Comparison of ENCODE assay signal across 9 mouse cellular contexts in the genomic region with DNA sequence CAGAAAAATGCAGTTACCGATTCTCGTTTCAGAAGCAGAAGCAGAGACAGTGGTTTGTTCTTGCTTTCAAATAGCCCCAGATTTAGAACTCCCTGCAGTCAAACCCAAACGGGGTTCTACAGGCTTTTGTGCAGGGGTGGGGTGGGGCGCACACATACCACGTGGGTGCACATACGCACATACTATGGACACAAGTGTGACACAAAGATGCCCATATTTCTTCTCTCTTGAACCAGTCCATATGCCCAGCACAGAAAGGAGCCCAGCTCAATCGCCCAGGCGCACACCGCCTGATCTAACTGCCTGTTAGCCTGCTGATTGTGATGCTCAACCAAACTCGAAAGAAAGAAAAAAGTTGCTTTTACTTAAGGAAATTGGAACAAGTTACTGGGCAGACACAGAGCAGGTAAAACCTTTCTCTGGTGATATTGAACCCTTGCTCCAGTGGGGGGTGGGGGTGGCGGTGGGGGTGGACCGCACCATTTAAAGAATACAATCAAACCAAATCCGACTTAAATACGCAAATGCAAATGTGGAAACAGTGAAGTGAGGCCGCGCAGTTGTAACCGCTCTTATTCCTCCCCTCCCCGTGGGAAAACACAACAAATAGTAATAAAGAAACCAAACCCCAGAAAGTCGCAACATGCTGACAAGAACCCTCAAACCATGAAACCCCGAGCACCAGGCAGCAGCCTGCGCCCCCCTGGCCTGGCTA. TPM values are rescaled to one million over a fixed set of nuclear protein-coding genes. Genes with fewer than 3 reads are reported as not detected.
DNase-seq lines count a peak whose midpoint lies in the region; ATAC-seq and TF ChIP-seq lines count a peak whose summit lies in the region.
"Had no signal": no experiment of that assay in that cellular context is flagged by ENCODE, and none has a peak within 500 bp of the region (broad histone marks: within the 10 kb centered on the region; RNA-seq: fewer than 3 reads in every experiment).

No protein-coding gene starts in this region.

- H3K9me3 ChIP-seq in lung, embryonic 14.5 days (ENCODE audit: low read depth, low read length): no peaks in the 10 kb centered on the region
- no peaks in the 10 kb centered on the region for H3K9me3 ChIP-seq in embryonic facial prominence, embryonic 15.5 days (replicated peaks)
- no peaks in the 10 kb centered on the region for H3K9me3 ChIP-seq in limb, embryonic 12.5 days

- peak overlapping the region; percentile 38 for H3K4me3 ChIP-seq in lung, embryonic 14.5 days (ENCODE audit: low read depth, low read length)
- H3K4me3 ChIP-seq in embryonic facial prominence, embryonic 15.5 days (replicated peaks): peak overlapping the region; percentile 34
- peak overlapping the region; percentile 38 for H3K4me3 ChIP-seq in limb, embryonic 12.5 days (replicated peaks)

- DNase-seq in lung, embryonic 14.5 days: no peak
- no peak for DNase-seq in lung, postnatal 25 days (ENCODE audit: low spot score)
- DNase-seq in splenic B cell, adult 2 months (ENCODE audit: low read depth, low spot score): peak; percentile 11
- no peak for DNase-seq in adrenal gland, adult 8-10 months
- no peak for DNase-seq in gastrocnemius, adult 18-20 months (ENCODE audit: low spot score)
- no peak for DNase-seq in lung, postnatal 14 days
- DNase-seq: right cerebral cortex, postnatal 14 days had no signal

- peaks cover 9% of the 10 kb centered on the region; the same call in 1 of the 2 replicates for H3K36me3 ChIP-seq in lung, embryonic 14.5 days (ENCODE audit: insufficient read depth)
- H3K36me3 ChIP-seq in embryonic facial prominence, embryonic 15.5 days: no peaks in the 10 kb centered on the region
- H3K36me3 ChIP-seq in limb, embryonic 12.5 days: peaks cover 29% of the 10 kb centered on the region; the same call in 1 of the 2 replicates
- no peaks in the 10 kb centered on the region for H3K36me3 ChIP-seq in splenic B cell, adult 2 months (ENCODE audit: control insufficient read depth, insufficient read depth, low read length, poor library complexity, severe bottlenecking)

- 36% methylated on average over 21 of the region's 21 CpGs for WGBS in lung, embryonic 14.5 days
- WGBS in embryonic facial prominence, embryonic 15.5 days: 35% methylated on average over 21 of the region's 21 CpGs
- WGBS in limb, embryonic 12.5 days: 37% methylated on average over 21 of the region's 21 CpGs

- no peaks in the 10 kb centered on the region for H3K4me1 ChIP-seq in lung, embryonic 14.5 days (ENCODE audit: insufficient read depth)
- H3K4me1 ChIP-seq in embryonic facial prominence, embryonic 15.5 days: peaks cover 11% of the 10 kb centered on the region
- H3K4me1 ChIP-seq in limb, embryonic 12.5 days (replicated peaks): peaks cover 18% of the 10 kb centered on the region

- H3K27ac ChIP-seq in lung, embryonic 14.5 days (ENCODE audit: low read depth): no peak overlapping the region
- no peak overlapping the region for H3K27ac ChIP-seq in embryonic facial prominence, embryonic 15.5 days (replicated peaks)
- H3K27ac ChIP-seq in limb, embryonic 12.5 days: no peak overlapping the region

- H3K4me2 ChIP-seq in lung, embryonic 14.5 days: peak overlapping the region; percentile 63
- H3K4me2 ChIP-seq in embryonic facial prominence, embryonic 15.5 days (replicated peaks): peak overlapping the region; percentile 54
- peak overlapping the region; percentile 68 for H3K4me2 ChIP-seq in limb, embryonic 12.5 days

- TF ChIP-seq CTCF in lung, embryonic 14.5 days (IDR thresholded peaks at IDR 0.05; ENCODE audit: low read depth): no peak

- no peak for ATAC-seq in lung, embryonic 14.5 days (ENCODE audit: insufficient read depth)
- ATAC-seq in embryonic facial prominence, embryonic 15.5 days (ENCODE audit: insufficient number of reproducible peaks, low FRiP score, low TSS enrichment, low read depth): no peak
- no peak for ATAC-seq in limb, embryonic 12.5 days (ENCODE audit: insufficient number of reproducible peaks, insufficient read depth, low FRiP score, low TSS enrichment, low read depth)

- H3K27me3 ChIP-seq in lung, embryonic 14.5 days (ENCODE audit: insufficient read depth, low read length): no peaks in the 10 kb centered on the region
- H3K27me3 ChIP-seq in embryonic facial prominence, embryonic 15.5 days: peaks cover 14% of the 10 kb centered on the region; the same call in 1 of the 2 replicates
- peaks cover 28% of the 10 kb centered on the region for H3K27me3 ChIP-seq in limb, embryonic 12.5 days
- H3K27me3 ChIP-seq in splenic B cell, adult 2 months (ENCODE audit: control insufficient read depth, insufficient read depth, low read length, poor library complexity, severe bottlenecking): no peaks in the 10 kb centered on the region; the same call in 1 of the 2 replicates

- H3K9ac ChIP-seq in lung, embryonic 14.5 days: peak overlapping the region; percentile 30
- H3K9ac ChIP-seq in embryonic facial prominence, embryonic 15.5 days: no peak overlapping the region
- peak overlapping the region; percentile 38 for H3K9ac ChIP-seq in limb, embryonic 12.5 days (replicated peaks)

RNA-seq across cellular contexts. Expression of gene Ankrd26, which starts 30.8 kb away (rescaled TPM):
- 17.6 and 18.0 TPM in 2 replicates for polyA plus RNA-seq in lung, embryonic 14.5 days (2014; fragmentation: Nextera tagmentation; extraction: Ambion mirVana)
- 10.8 and 12.0 TPM in 2 replicates for polyA plus RNA-seq in embryonic facial prominence, embryonic 15.5 days (2015; fragmentation: Nextera tagmentation; extraction: Ambion mirVana)
- polyA plus RNA-seq in limb, embryonic 12.5 days (2016; fragmentation: Nextera tagmentation; extraction: Ambion mirVana): 16.1 and 20.5 TPM in 2 replicates
- total RNA-seq in adrenal gland, adult 8-10 months (2022): 1 to 10 TPM; 4.3 to 8.4 (median 6.1) TPM
- 1 to 10 TPM; 2.0 to 2.6 TPM for total RNA-seq in gastrocnemius, adult 18-20 months (2021)
